Mouse (Mus musculus) lung, adult 2 months (tissue): ENCODE data around the gene Opa3.

Source experiments
- CTCF ChIP-seq: fragments of 200-500 bp; IDR thresholded peaks from 2 replicates; pipeline ENCODE4 v1.5.1; 2011; ENCODE audit warnings: mild to moderate bottlenecking, low read length, control low read depth; ENCODE audit not compliant: insufficient read depth
- POLR2A ChIP-seq: fragments of 200-500 bp; IDR thresholded peaks from 2 replicates; pipeline ENCODE4 v1.6.1; 2011; ENCODE audit warnings: low read depth, mild to moderate bottlenecking, control low read depth, low read length, borderline replicate concordance; ENCODE audit errors: extremely low read depth

DNA sequence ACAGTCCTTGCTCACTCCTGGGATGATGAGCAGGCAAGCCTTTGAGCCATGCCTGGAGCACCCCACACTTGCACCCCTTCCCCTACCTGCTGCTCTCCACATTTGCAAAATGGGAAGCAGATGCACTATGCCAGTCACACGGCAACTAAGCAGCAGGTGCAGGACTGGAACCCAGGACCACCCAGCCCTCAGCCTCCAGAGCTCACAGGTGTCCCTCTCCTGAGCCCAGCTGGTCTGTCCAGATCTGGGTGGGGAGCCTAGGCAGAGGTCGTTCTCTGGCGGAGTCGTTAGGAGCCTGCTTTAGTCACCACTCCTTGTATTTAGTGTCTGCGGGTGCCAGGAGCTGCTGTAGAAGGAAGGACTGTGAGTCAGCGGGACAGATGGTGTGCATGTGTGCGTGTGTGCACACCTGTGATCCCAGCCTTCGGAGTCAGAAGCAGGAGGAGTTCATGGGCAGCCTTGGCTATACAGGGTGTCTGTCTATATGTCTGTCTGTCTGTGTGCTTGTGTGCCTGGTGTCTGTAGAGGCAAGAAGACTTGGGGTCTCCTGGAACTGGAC is 12.8 kb downstream of the Opa3 start:
- TF ChIP-seq CTCF (no peak), POLR2A (no peak)
